Mouse (Mus musculus) CD8-positive naive resting alpha-beta T cell, adult 57 days (primary cell): Measurements from ENCODE around the gene Rfc4. TPM values are rescaled to one million over a fixed set of nuclear protein-coding genes. Genes with fewer than 3 reads are reported as not detected.

ENCODE experiments used
- total RNA-seq: library from RNA; stranded (reverse); gene quantifications from one replicate; pipeline ENCODE4 v1.2.4, GENCODE M21; 2023

Rfc4 gene
- total RNA-seq: 10.1 TPM

GRCm38 (mm10) chr16:23127673-23128375, at the start of gene Rfc4:
Gene Rfc4 (minus strand): TSS chr16:23127737.

GRCm38 (mm10) chr16:23146280-23146679, 18.7 kb upstream of the Rfc4 start, which contains the start of gene Adipoq:
Gene Adipoq (plus strand): TSS chr16:23146536.

GRCm38 (mm10) chr16:23107231-23107942, 20.1 kb downstream of the Rfc4 start, which contains the start of gene Eif4a2:
Gene Eif4a2 (plus strand): TSS chr16:23107444.

Other genes with a start within 250 kb of the Rfc4 start
- gene Ahsg, start 236.5 kb downstream of the Rfc4 start, total RNA-seq: not detected
- gene Fetub, start 209.4 kb downstream of the Rfc4 start, total RNA-seq: not detected
- not detected for gene Hrg, start 176.7 kb downstream of the Rfc4 start, total RNA-seq
- not detected for gene Kng2, start 98.3 kb downstream of the Rfc4 start, total RNA-seq
- not detected for gene Kng1, start 69.9 kb downstream of the Rfc4 start, total RNA-seq
- 1,147 TPM for gene Eif4a2, start 20.3 kb downstream of the Rfc4 start, total RNA-seq
- not detected for gene Adipoq, start 18.8 kb upstream of the Rfc4 start, total RNA-seq
- gene St6gal1, start 97.0 kb upstream of the Rfc4 start, total RNA-seq: 81.4 TPM